Mouse (Mus musculus): ENCODE data around the gene Pde9a.
"Not testable (repeated sequence)": the region's sequence is repeated elsewhere in the genome, so short reads cannot be mapped to it uniquely, and the experiment has no call there.

The Pde9a gene

DNA sequence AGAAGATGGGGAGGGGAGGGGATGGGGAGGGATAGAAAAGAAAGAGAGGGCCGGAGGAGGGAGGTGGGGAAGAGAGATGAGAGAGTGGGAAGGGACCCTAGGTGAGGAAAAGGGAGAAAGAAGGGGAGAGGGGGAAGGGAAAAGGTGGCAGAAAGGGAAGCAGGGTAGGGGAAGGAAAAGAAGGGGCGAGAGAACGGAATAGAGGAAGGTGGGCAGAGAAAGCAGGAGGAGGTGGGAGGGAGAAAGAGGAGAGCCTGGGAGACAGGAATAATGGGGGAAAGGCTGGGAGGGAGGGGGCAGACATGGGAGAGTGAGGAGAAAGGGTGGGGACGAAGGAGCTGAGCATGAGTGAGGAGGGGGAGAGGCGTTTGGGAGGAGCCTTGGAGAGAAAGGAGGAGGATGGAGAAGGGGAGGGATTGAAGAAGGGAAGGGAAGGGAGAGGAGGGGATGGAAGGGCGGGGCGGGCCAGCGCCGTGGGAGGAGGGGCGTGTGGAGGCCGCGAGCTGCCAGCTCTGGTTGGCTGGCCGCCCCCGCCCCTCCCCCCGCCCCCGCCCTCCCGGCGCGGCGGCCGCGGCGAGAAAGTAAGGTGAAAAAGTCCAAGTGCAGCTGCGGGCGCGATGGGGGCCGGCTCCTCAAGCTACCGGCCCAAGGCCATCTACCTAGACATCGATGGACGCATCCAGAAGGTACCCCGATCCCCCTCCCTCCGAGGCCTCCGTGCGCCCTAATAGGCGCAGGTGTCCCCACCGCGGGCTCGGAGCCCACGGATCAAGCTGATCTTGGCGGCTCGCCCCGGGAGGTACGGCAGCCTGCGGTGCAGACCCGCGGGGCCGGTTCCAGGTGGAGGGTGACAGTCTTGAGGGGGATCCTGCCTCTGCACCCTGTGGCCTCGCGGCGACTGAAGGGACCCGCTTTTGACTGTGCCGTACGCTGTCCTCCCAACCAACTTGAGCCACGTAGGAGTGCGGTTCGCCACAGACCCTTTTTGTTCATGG lies at the start of gene Pde9a:
Gene Pde9a (plus strand): TSS at position 540 of the 995 bp plus-strand sequence.
- peak; percentile 74 for DNase-seq

DNA sequence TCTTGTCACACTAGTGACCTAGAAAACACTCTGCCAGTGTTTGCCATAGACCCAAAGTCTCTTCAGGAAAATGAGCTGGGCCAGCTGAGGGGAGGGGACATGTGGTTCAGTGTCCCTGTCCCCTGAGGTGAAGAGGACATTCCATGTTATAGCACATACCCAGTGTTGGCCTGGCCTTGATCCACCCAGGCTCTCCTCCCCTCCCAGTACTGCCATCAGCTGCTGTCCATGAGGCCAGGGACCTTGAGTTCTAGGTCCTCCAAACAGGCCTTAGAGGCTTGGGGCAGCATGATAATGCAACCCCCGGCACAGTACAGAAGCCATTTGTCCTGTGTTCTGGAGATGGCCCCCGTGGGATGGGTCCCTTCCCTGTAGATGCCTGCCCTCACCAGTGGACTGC lies 46.2 kb upstream of the Pde9a start:
- no peak for DNase-seq

DNA sequence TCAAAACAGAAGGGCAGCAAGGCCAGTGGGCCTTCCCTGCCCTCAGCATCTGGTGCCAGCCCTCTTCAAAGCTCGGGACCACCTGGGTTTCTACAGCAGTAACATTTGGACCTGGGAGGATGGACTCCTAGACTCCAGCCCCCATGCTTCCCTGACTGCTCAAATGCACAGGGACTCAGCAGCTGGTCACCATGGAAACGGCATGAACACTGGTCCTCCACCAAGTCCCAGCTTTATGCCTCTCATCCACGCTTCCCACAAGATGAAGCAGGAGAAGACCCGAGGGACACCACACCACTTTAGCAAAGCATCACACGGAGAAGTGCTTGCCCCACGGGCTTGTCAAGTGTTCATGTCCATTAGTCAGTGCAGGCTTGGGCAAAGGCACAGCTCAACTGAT lies 43.8 kb upstream of the Pde9a start:
- no peak for DNase-seq

DNA sequence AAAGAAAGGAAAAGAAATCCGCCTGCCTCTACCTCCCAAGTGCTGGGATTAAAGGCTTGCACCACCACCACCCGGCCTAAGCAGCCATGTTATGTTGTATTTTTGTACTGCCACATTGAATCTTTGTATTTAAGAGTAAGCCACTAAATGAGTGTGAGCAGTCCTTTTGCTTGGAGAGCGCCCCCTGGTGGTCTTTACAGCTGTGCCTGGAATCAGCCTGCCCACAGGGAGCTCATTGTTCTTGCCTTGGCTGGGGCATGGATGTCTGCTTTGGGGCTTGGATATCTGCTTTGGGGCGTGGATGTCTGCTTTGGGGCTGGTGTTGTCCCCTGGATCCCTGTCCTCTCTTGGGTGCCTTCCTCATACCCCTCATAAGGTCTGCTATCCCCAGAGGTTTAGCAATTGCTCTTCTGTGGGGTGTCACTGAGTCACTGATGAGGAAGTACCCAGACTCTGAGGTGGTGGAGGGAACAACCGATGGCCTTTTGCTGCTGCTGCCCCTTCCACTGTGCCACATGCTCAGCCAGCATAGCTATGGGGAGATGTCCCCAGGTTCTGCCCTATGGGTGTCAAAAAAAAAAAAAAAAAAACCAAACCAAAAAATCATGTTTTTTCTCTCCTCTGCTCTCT lies 41.7 kb upstream of the Pde9a start:
- DNase-seq, result peak; percentile 70

DNA sequence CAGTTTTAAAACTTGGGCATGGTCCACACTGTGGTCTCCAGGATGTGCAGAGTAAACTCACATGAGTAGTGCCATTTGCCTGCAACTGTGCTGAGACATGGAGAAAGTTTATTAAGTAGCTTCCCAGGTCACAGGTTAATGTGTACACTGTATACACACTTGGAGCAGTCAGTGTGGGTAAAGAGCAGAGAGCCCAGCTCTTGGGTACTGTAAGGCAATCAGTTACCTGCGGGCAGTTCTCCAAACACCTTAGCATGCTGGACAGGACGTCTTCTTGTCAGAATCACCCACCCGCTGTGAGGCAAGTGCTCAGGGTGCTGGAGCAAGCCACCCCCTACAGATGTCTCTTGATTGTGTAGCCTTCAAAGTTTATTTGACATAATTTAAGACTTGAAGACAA lies 41.2 kb upstream of the Pde9a start:
- no peak for DNase-seq

DNA sequence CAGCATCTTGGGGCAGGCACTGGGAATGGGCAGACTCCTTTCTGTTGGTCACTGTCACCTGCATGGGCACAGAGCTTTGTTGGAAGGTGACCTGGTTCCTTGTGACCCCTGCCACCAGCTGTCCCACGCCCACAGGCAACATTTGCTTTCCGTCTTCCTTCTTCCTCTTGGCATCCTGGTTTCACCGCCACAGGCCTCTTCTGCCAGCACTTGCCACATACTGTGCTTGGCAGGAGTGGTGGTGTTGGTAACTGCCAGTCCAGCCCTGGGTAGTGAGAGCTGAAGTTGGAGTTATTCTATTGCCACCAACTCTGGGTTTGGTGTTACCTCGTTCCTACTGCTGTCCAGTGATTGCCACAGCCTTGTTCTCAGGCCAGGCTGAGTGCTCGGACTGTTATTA lies 37.9 kb upstream of the Pde9a start:
- DNase-seq, result peak; percentile 61

DNA sequence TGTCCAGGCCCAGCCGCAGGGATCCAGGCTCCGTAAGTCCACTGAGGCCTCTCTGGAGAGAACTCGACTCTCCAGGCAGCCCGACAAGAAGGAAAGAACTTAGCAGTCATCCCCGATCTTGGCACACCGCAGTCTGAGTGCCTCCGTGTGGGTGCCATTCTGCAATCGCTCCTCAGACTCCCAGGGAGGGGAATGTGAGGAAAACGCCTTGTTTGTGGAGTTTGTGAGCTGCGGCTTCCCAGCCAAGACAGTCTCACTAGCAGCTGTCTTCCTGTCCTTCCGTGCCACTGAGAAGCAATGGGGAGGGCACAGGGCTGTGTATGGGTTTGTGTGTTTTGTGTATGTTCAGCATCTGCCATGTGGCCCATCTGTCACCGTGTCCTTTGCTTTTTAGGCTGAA lies 36.6 kb upstream of the Pde9a start:
- no peak for DNase-seq

DNA sequence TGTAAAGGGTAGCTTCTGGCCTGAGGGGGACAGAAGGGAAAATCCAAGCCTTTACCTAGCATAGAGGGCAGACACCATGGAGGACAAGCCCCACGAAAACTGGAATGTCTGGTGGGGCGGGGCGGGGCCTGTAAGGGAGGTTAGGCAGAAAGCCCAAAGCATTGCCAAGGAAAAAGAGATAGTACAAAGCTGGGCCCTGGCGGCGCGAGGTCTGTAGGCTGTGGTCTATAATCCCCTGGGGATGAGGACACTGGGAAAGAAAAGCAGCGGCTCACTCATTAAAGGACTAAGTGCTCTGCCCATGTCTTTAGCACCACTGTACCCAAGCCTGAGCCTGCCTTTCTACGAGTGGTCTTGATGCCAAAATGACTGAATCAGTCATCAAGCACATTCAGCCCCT lies 34.0 kb upstream of the Pde9a start:
- DNase-seq, result no peak

DNA sequence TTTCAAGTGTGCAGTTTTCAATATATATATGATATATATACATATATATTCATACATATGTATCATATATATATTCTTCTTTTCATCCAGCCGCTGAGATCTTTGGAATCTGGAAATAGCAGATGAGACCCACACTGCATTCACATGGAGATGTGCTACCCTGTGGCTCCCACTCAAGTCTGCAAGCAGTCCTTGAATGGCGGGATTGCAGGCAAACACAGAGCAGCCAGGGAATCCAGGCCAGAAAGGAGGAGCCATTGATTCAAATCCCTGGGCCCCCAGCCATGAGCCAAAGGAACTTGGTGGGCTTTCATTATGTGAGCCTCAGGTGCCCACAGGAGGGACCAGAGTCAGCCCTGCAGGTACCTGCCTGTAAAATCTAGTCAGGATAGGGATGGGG lies 32.8 kb upstream of the Pde9a start:
- no peak for DNase-seq

DNA sequence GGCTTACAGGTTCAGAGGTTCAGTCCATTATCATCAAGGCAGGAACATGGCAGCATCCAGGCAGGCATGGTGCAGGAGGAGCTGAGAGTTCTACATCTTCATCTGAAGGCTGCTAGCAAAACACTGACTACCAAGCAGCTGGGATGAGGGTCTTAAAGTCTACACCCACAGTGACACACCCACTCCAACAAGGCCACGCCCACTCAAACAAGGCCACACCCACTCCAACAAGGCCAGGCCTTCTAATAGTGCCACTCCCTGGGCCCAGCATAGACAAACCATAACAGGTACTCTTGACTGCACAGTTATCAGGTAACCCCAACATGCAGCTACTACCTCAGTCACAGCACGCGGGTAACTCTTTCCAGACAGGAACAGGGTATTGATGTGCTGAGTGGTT lies 31.3 kb upstream of the Pde9a start:
- DNase-seq, result not testable (repeated sequence)

DNA sequence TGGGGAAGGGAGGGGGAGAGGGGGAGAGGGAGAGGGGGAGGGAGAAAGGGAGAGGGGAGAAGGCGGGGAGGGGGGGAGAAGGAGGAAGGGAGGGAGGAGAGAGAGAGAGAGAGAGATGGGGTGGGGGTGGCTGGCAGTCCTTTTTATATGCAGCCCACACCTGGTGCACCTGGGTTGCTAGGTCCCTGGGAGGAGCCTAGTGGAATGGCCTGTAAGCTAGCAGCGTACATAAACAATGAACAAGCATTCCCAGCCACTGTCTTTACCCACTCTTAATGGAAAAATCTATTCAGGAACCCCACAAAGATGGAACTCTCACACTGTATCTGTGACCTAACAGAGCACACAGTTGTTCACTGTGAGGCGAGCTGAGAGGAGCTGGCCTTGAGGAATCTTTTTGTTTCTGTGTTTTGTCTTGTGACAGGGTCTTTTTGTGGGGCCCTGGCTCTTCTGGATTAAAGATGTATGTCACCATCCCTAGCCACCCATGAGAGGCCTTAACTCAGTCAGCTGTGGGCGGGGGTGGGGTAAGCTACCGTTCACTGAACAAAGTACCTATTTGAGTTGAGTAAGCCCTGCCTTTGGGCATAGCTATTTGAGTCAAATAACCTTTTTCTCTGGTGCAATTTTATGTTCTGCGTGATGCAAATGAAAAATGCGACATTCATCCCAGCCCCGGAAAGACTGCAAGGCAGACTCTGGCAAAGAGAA lies 30.1 kb upstream of the Pde9a start:
- no peak for DNase-seq

DNA sequence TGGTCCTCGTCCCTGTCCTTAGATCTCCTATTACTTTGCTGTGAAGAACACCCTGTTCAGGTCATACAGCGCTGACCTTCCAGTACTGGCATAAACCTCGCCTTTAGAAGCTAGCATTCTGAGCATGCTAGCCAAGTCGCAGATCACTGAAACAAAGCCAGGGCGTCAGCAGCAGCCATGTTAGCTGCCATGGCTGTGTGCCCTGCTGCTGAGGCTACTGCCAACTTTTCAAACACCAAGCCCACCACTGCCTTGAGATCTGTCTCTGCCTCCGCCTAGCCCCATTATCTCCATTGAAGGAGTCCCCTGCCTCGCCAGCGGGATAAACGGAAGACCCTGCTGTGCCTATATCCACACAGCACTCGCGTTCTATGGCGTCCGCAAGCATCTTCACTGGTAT lies 25.4 kb upstream of the Pde9a start:
- DNase-seq, result no peak

DNA sequence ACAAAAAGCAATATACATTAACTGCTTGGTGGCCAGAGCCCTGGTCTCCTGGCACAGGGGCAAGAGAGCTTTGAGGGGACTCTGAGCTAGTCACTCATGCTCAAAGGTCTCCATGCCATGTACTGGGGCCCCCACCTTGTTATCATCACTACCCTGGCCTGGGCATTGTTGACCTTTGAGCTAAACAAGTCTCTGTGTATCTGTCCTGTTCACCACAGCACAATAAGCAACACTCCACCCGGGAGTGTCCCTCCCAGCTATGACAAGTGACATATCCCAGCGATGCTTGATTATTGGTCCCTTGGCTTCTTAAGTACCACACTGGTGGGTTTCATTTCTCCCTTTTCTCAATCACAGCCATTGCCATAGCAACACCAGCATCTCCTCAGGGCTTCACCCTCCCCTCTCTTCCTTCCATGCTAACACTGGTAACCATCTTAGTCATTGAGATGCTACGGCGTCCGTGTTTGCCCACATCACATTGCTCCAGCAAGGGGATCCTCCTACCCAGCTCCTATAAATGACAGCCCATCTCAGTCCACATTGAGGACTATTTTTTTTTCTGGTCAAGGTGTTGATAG lies 20.3 kb upstream of the Pde9a start:
- no peak for DNase-seq

DNA sequence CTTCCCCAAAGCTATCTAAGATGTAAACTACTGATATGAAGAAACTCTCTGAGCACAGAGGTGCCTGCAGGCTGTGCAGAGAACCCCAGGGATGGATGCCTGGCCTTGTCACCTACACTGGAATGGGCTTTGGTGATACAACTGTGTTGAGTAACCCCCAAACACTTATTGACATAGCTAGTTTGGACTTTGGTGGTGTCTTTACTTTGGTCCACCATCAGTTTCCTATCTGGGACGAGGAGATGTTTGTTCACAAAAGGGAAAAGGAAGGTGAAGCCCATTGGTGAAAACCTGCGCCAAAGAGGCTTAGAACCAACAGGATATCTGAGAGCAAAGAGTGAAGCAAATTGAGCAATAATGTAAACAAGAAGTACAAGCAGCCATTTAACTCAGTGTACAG lies 15.8 kb upstream of the Pde9a start:
- DNase-seq, result no peak

DNA sequence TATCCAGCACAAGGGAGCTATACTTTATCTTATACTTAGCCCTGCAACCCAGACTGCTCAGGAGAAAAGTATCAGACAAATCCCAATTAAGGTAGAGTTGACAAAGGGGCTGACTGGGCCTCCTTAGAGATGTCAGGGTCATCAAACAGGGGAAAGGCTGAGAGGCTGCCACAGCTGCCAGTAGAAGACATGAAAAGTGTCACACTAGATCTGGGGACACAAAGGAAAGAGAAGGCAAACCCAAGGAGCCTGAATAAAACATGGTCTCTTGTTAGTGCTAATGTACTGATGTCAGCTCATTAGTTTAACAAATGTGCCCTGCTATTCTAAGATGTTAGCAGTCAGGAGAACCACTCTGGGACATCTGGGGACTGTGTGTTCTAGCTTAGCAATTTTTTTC lies 15.1 kb upstream of the Pde9a start:
- no peak for DNase-seq

DNA sequence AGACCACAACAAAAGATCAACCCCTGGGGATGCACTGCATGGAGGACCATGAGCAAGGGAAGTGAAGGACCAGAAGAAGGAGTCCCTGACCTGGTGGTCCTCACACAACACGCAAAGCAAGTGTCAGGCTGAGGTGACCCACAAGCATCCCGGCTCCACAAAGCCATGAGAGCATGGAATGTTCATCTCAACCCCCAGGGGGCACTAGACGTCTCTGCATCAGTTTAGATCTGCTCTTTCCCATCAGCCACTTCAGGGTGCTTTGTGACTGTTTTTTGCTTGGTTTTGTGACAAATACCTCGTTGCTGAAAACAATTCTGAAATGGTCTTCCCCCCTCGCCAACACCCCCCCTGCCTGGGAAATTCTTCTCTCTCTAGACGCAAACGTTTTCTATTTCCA lies 8.0 kb upstream of the Pde9a start:
- DNase-seq, result peak; percentile 83

DNA sequence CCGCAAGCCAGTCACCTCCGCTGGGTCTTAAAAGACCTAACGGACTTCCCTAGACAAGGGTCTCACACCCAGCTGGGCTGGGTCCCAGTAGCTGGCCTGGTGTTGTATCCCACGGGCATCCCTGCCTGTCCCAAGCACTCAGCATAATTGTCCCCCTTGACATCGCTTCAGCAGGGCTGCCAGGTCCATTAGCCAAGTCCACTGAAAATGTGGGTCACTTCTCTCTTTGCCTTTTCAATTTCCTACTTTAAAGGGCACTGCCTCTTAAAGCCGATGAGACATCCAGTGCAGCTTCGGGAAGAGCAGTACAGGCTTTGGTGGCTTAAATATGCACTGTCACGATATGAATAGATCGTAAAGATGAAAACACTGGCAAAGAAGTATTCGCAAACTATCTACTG lies 7.6 kb upstream of the Pde9a start:
- peak; percentile 71 for DNase-seq

DNA sequence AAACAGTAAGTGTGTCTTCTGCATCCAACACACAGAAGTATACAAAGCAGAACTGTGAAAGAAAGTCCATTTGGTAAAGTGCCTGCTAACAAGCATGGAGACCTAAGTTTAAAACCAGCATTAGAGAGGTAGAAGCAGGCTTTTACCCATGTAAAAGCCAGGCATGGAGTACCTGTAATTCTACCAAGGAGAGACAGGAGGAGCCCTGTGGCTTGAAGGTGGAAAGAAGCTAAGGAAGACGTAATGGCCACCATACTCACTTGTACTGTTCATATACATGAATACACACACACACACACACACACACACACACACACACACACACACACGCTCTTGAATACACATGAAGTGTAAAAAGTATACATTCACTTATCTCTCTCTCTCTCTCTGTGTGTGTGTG lies 6.9 kb upstream of the Pde9a start:
- DNase-seq, result no peak

DNA sequence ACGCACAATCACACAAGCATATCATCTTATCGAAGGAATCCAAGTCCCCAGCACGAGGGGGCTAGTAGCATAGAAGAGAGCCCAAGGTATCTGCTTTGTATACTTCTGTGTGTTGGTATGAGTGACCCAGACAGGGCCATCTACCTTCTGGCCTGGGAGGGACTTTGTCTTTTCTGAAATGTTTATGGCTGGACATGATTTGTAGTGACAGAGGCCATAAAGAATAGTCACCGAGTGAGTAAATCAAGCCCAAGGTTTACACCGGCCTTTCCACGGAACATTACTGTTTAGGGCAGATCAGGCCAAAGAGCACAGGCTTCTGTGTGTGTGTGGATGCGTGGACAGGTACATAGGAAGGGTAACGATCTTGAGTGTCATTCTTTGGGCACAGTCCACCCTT lies 6.1 kb upstream of the Pde9a start:
- no peak for DNase-seq

DNA sequence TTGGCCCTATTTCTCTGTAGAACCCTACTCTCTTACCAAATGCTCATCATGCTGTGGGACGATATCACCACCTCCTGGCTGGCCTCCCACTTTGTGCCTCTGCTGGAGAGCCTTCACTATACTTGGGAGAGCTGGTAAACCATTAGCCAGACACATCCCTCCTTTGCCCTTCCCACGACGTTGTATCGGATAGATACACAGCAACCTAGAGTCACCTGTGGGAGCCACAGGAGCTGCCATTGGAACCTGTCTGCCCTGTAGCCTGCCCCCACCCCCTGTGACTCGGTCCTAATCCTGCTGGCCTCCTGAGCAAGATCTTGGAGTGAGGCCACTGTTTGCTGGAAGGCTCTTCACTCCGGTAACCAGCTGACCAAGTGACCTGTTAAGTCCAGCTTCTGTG lies 2.7 kb upstream of the Pde9a start:
- DNase-seq, result peak; percentile 73

DNA sequence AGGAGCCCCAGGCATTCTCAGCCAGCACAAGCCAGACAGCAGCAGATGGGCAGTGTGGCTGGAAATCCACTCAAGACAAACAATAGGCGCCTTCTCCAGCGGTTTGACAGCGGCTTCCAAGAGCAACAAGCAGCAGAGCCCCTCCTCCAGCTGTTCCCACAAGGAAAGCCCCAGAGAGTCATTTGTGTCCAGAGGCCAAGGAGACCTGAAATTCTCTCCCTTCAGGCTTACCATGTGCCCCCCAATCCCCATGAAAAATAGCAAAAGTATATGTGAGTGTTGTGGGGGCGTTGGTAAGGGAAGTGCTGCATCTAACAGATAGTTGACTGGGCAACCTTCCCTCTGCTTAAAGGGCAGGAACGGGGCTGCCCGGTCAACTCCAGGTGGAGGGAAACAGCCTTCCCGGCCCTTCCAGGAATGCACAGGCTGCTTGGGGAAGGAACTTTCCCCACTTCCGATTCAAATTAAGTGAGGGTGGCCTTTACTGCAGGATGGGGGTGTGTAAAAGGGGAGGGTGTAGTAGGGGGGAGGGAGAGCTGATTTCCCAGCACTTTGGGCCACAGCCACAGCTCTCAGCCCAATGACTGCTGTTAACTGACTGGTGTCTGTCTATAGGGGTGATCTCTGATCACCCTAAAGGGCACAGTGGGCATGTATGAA lies 912 bp upstream of the Pde9a start:
- DNase-seq, result no peak

DNA sequence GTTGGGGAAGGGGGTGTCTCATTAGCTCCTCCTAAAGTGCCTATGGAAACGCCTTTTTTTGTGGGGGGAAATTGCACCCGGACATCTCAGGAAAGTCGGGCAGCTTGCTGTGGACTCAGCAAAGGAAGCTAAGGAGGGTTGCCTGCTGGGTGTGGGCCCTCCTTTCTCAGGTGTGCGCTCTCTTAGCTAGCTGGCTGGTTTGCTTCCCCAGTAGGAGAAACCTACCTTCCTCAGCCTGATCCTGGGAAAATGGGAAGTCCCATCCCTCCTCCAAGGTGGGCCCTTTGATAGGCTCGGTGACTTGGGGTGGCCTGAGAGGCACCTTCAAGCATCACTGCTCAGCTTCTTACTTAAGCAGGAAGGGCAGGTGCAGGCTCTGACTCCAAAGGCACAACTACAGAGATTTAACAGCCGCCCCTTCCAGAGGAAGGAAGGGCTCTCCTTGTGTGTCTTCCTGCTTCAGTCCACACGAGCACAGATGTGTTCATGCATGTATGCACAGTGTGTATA lies 811 bp downstream of the Pde9a start:
- DNase-seq, result no peak
